Mouse (Mus musculus) kidney, adult 8-10 months (tissue): ENCODE measurements at regions not wholly inside any gene's neighbourhood (a gene's known extent, or its start where the extent isn't known, plus 50 kb on each side); places are given as distances from the start of the nearest gene placed in this dataset.

Experiments
- DNase-seq, 2 experiments: peaks; one replicate each; pipeline ENCODE4 v3.0.0; 2022

DNA sequence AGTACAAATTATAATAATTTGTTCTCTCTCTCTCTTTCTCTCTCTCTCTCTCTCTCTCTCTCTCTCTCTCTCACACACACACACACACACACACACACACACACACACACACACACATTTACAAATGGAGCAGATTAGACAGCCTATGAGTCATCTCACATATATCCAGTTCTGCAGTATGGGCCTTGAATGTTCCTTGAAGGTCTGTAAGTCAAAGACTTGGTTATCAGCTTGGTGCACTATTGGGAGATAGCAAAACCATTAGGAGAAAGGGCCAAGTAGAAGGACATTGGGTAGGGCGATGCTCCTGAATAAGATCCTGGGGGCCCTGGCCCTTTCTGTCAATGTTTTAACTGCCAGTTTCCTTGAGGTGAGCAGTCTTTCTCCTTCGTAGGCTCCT lies 145.1 kb upstream of the Trib2 start:
- DNase-seq = no peak

DNA sequence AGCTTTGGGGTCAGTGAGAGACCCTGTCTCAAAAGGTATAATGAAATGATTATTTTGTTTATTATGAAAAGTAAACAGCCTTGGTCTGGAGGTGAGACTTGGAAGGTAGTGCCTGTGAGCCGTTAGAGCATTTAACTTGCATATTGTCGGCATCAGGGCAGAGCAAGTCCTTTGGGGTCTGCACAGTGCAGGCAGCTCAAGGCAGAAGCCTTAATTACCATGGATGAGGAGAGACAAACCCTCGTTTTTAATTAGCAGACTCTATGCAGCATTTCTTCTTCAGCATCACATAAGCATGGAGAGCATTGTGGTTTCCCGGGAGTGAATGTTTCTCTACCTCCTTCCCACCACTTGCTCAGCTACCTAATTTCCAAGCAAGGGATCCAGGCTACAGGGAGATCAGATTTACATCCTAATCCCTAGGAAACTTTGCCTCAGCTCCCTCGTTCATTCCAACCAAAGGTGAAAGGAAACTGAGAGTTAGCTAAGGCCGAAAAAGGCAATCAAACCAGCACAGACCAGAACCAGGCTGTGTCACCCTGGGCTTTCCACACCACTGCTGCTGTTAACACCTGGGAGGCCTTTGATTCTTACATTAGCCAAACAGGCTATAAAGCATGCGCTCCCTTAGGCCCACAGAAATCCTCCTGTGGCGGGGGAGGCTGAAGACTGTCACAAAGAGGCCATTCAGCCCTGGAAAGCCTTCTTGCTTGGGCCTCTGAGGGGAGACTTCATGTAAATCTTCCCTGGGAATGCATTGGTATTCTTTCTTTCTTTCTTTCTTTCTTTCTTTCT lies 120.9 kb upstream of the Trib2 start:
- DNase-seq = peak; percentile 17 to 26

DNA sequence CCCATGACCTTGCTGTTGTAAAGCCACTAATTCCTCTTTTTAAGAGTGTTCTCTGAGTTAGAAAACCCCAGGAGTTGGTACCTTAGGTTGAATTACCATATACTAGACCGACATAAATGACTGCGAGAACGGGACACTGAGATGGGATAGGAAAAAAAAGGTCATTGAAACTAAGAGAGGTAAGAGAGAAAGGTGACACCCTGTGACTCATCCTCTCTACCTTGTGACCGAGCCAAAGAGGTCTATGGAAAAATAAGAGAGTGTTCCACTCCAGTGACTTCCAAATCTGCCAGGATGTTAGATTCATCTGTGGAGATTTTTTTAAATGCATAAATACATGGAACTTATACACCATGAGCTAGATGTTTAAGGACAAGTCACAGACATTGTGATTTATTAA lies 115.3 kb upstream of the Trib2 start:
- DNase-seq = no peak

DNA sequence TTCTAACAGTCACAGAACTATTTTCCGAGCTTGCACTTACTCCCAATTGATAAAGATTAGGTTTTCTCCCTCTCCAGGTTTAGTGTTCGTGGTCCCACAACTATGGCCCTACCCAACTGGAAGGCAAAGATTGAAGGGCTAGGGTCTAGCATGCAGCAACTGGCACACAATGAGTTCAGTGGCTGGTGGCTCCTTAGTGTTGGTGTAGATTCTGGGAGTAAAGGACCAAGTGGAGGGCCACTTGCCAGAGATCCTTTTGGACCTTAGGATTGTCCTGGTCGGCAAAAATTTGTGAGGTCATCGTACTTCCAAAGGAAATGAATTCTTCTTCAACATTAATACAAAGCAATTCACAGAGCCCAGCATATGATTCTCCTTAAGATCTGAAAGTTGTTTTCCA lies 114.8 kb upstream of the Trib2 start:
- peak in 1 of 2 experiments; percentile 13 for DNase-seq

DNA sequence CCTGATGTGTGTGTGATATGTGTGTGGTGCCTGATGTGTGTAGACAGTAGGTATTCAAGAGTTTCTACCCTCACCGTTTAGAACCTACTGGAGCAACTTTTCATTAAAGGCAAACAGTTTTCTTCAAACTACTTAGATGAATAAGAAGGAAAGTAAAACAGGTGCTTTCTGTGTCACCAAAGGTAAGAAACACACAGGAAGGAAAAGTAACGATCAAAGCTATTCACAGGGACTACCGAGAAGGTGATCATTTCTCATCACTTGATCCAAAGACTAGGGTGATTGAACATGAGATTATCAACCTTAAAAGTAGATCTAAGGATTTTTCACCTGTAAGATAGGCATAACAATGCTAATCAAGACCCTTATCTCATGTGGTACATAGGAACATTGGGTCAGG lies 113.4 kb upstream of the Trib2 start:
- DNase-seq = no peak

DNA sequence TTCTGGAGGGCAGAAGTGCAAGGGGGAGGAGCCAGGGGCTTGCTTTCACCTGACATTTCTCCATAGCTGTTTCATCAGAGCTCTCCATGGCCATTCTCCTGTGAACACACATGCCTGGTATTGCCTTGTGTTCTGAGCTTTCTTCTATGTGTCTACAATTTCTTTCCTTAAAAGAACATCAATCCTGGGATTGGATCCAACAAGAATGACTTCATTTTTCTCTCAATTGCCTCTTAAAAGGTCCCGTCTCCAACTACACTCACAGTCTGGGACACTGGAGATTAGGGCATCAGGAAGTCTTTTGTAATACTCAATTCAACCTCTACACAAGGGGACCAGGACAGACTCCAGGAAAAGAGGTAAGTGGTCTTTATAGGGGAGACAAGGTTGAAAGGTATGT lies 112.8 kb upstream of the Trib2 start:
- no peak for DNase-seq

DNA sequence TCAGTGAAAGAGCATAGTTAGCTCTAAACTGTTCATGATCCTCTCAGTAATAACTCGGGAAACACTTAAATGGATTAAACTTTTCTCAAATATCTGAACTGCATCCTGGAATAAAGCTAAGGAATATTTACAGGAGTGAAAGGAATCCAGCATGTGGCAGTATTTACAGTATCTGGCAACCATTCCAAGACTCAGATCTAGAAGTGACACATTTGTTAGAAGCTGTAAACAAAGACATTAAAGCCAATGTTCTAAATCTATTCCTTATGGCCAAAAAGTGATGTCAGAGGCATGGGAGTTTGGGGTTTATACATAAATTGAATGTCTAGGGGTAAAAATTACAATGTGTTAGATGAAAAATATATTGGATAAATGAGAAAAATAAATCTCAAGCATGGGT lies 101.6 kb upstream of the Trib2 start:
- DNase-seq = no peak

DNA sequence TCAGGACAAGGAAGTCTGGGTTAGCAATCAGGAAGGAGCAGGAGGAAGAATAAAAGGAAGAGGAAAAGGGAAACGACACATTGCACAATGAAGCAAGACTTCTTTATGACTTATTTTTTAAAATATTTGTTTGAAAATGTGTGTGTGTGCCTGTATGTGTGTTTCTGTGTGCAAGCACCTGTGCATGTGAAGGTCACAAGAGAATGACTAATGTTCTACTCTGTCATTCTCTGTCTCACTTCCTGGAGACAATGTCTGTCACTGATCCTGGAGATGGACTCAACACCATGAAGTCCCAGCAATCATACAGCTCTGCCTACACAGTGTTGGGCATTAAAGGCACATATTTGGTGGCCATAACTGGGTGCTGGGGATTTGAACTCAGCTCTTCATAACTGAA lies 96.2 kb upstream of the Trib2 start:
- DNase-seq = no peak

DNA sequence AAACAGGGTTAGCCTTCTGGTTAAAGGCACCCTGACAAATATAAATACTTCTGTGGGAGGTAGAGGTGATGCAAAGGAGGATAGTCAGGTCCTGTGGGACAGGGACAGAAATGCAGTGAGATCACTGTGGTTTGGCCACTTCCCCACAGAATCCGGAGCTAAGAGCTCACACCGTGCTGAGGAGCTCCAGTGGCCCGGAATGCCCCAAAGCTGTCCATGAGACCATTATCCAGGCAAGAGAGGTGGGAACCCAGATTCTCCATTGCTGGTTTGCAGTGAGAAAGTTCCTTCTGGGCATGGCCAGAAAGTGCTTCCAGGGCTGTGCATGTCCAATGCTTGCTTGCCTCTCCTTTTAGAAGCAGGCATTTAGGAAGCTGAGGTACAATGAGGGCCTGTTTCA lies 95.8 kb upstream of the Trib2 start:
- DNase-seq = no peak

DNA sequence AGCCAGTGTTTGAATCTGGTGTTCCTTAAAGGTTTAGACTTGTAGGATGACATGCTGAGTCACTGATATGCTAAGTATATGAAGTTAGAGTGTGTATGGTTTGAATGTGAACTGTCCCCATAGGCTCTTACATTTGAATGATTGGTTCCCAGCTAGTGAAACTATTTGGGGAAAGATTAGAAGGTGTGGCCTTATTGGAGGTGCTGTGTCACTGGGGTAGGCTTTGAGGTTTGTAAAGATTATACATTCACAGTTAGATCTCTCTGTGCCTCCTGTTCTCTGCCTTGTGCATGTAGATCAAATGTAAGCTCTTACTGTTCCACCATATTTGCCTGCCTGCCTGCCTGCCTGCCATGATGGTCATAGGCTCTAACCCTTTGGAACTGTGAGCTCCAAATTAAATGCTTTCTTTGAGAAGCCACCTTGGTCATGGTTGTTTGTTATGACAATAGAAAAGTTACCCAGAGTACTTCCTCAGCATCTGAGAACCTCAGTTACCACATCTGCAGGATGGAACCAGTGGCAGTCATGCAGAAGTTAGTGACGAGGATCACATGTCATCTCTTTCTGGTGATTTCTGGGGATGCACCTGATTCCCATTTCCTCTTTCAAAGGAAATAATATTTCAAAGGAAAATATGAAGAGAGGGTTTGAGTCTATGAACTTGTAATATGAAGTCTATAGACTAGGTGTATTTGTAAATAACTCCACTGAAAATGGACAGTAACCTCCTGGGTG lies 94.7 kb upstream of the Trib2 start:
- no peak for DNase-seq

DNA sequence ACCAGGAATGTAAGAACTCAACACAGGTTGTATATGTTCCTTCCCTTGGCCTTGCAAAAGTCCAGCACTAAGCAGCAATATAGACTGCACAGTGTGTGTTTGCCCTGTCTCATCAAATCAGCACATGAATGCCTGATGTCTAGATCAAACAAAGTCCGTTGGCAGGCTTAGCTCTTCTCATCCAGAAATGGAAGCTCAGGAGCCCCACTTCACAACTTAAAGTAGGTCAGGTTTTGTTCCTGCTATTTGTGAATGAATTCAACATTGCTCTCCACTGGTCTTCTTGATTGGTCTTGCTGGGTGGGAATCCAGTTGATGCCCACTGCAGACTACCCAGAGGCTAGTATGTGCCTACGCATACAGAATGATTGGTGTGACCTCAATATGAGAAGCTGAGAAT lies 80.8 kb upstream of the Trib2 start:
- DNase-seq = no peak

DNA sequence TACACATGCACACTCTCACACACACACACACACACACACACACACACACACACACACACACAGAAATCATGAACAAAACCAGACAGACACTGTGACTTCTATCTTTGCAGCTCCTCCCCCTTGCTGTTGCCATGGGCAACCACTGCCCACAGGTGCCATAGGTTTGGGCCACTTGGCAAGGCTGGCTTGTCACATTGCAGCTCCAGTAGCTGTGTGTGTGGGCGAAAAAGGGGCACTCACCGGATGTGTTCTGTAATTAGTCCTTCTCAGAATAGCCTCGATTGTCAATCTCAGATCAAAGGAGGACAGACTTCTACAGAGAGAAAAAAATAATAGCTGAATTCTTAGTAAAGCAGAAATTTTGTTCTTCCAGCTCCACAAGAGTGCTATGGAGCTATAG lies 79.8 kb upstream of the Trib2 start:
- DNase-seq = no peak

DNA sequence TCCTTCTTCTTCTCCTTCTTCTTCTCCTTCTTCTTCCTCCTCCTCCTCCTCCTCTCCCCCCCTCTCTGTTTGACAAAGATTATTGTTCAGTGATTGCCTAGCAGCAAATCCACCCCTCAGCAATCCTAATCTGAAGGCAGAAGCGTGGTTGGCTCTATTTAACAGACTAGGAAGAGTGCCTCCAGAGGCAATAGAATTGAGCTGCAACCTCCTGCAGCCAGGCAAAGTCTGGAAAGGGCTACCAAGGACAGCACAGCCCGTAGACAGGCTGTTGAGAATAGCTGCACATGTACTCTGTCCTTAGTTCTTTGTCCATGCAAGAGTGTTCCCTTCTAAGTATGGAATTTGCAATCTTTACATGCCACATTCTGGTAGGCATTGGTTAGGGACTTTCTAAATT lies 78.5 kb upstream of the Trib2 start:
- peak; percentile 13 to 40 for DNase-seq

DNA sequence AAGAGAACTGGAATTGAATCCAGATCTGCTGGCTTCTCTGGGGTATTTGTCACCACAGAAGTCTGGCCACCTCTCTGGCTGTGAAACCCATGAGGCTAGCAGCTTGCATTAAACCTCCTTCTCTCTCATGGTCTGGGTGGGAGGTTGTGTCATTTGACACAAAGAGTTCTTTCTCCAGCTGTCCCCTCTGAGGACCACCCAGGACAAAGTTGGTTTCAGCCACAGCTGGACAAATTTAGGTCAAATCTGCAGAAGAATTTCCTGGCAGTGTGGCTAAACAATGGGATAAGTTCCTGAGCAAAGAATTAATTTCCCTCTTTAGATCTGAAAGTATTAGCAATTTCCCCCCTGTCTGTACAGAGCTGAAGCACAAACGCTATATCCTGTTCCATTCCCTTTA lies 73.9 kb upstream of the Trib2 start:
- no peak for DNase-seq

DNA sequence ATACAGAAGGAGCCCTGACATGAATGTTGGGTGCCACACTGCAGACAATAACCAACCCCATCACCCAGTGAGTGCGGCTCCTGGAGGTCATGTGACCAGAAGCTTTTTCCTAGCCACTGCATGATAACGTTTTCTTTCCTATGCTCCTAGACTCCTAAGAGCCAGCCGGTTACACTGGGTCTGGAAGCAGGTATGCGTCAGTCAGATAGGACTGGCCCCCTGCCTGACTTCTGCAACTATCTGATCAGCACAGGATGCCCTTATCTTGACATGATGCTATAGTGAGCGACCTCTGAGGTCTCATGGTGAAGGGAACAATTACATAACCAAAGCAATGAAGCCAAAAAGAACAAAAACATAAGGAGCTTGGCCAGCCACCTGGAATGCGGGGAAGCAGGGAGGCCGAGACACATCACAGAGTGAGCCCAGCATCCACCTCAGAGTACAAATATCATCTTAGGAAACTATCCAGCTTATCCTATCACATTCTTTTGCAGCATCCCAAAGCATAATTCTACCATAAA lies 63.2 kb upstream of the Trib2 start:
- DNase-seq = no peak
